Mouse (Mus musculus) gastrocnemius, postnatal 14 days (tissue): ENCODE measurements around the gene Fem1a. TPM values are rescaled to one million over a fixed set of nuclear protein-coding genes. Genes with fewer than 3 reads are reported as not detected.

Experiments used
- DNase-seq: peaks from one replicate; pipeline ENCODE4 v3.0.0; 2021; ENCODE audit warnings: mixed read lengths
- intact Hi-C: fragments of 180-260 bp; cut with DNase I; formaldehyde crosslinking; loops from one replicate; pipeline ENCODE4 v1.15.1; 2025; ENCODE audit warnings: low total_unique reads
- total RNA-seq, 2 experiments: library from RNA; stranded (reverse); gene quantifications; 2 replicates each; pipeline ENCODE4 v1.2.3; 2021

Fem1a gene
- total RNA-seq, 2 experiments from 2014 or later = 101 to 117 TPM

DNA sequence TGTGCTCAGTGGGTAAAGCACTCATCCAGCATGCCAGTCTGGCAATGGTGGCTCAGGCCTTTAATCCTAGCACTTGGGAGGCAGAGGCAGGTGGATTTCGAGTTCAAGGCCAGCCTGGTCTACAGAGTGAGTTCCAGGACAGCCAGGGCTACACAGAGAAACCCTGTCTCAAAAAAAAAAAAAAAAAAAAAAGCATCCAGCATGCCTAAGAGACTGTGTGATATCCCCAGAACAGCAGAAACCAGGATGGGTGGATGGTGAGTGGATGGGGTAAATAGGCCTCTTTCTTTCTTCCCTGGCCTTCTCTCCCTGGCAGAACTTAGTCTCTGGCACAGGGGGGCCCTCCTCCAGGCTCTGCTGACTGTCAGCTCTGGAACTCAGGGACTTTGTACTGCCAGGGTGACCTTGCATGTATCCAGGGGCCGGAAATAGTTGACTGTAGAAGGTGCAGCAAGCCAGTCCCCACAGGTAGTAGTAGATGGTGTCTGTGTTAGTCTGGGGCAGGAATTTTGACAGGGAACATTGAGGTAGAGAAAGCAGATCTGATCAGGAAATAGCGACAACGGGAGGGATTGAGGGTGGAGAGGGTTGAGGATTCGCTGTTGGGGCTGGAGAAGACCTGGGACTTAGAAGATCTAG lies 19.4 kb downstream of the Fem1a start:
- intact Hi-C loops = no loop called here
- peak; percentile 38 for DNase-seq

DNA sequence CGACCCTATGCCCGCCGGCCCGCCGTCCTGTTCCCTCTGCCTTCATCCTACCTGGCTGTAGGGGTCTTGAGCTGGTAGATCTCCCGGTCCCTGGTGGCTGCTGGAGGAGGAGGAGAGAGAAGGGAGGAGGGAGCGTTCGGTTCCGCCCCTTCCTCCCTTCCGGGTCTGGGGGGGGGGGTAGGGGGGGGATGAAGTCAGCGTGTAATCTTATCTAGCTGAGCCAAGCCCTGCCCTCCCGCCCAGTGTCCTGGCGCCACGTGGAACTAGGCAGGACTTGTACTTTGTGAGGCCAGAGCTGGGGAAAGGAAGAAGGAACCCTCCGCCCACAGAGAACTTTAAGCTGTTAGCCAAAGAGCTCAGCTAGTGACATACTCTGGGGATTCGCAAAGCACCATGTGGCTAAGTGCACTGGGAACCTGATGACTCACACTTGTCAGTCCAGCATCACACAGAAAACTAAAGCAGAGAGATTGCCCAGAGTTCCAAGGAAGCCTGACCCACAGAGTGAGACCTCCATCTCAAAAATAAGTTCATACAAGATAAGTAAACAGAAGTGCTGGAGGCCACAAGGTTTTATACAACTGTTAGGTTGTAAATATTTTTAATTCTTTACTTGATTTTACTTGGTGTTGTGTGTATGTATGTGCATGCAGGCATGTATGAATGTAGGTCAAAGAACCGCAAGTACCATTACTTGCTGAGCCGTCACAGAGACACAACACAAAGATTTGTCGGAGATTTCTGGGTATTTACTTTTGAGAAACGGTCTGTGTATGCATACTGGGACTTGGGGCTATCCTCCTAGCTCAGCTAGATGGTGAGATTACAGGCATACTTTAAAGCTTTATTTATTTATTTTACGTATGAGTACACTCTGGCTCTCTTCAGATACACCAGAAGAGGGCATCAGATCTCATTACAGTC lies 20.3 kb downstream of the Fem1a start, which contains the start of gene Ticam1:
TSS of gene Ticam1 (minus strand) at position 144 of the 924 bp plus-strand sequence.
- intact Hi-C loops = no loop called here
- DNase-seq = peak; percentile 91

DNA sequence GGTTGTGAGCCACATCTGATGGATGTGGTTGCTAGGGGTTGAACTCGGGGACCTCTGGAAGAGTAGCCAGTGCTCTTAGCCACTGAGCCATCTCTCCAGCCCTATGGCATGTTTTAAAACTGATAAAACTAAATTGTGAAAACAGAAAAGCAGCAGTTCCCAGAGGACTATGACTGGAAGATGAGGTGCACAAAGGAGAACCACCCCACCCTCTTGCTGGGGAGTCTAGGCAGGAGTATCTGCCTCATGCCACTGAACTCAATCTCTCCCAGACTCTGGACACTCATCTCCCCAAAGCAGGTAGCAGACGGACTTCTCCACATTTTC lies 20.9 kb downstream of the Fem1a start:
- intact Hi-C loops = no loop called here
- no peak for DNase-seq

DNA sequence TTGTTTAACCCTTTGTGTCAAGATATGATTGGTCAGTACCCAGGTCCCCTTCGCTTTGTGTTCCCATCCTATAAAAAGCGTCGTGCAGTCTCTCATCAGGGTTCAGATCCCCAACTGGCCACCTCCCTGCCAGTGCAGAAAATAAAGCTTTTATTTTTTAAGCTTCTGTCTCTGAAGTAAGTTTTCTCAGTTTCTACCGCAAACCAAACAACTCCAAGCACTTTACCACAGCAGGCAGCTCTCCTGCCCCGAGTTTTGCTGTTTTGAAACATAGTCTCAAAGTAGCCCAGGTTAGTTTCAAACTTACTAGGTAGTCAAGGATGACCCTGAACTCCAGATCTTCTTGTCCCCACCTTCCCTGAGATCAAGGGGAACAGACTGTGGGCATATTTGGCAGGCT lies 21.7 kb downstream of the Fem1a start:
- no peak for DNase-seq
- intact Hi-C loops = no loop called here

DNA sequence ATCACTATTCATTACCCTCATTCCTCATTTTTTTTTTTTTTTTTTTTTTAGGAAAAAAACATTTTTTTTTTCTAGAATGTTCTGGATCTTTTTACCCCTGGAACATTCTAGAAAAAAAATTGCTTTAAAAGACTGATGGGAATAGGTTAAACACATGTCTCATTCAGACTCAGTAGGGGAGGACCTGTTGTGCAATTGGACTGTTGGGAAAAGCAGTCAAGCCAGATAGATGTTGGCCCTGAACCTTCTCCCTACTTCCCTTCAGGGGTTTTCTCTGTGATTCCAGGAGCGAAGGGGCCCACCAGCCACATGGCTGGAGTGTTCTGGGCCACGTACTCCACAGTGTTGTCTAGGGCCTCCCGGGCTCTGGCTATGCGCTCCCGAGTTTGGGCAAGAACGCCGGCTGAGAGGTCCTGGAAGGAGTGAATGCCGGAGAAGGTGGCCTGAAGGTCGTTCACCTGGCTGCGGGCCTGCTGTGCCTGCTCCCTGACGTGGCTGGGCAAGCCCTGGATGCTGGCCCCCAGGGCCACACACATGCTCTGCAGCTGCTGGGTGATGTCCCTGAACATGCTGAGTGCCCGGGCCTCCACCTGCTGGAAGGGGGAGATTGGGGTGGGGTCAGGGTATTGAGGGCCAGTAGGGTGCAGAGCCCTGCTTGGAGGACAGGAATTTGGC lies 23.0 kb downstream of the Fem1a start:
- peak; percentile 57 for DNase-seq
- intact Hi-C loops = no loop called here

DNA sequence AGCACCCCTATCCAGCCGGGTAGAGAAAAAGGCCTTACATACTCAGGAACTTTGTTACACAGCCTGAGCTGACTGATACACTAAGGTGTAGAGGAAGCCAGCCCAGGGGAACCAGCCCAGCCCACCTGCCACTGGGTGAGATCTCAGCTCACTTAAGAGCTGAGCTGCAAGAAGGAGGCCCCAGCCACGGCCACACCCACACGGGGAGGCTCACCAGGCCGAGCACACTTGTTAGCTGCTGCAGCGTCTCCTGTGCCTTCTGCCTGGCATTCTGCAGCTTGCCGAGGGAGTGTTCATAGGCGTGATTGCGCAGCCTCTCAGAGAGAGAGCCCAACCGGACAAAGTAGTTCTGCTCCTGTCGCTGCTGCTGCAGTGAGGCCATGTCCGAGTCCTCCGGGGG lies 24.6 kb downstream of the Fem1a start:
- intact Hi-C loops = no loop called here
- no peak for DNase-seq

DNA sequence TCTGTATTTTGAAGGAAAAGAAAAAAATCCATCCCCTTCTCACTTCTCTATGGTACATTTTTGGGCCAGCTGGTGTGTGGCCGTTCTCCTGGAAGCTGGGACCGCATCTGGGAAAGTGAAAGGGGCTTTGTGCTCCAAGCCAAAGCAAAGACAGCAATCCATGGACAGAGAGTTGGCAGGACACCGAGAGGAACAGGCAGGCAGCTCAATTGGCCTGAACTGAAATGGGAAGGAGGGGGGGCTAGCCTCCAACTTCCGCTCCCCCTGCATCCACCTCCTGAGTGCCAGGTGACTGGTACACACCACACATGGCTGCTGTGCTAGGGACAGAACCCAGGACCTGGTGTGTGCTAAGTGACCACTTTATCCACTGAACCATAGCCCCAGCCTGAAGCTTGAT lies 26.2 kb downstream of the Fem1a start:
- intact Hi-C loops = no loop called here
- DNase-seq = no peak

DNA sequence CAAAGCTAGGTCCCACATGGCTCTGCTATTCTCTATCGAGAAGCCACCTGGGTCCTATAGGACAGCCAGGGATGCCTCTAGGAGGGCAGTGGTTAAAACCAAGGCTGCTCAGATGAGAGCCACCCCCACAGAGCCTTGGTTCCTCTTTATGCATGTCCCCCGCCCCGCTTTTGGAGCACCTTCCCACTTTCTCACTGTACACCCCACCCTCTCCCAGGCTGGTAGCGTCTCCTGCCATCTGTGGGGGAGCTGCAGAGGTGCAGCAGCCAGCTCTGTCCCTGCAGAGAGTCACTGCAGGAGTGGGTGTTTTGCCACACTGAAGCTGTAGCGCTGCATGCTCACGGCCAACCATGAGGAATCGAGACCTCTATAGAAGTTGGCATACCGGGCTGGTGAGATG lies 26.7 kb downstream of the Fem1a start:
- intact Hi-C loops = no loop called here
- DNase-seq = no peak

DNA sequence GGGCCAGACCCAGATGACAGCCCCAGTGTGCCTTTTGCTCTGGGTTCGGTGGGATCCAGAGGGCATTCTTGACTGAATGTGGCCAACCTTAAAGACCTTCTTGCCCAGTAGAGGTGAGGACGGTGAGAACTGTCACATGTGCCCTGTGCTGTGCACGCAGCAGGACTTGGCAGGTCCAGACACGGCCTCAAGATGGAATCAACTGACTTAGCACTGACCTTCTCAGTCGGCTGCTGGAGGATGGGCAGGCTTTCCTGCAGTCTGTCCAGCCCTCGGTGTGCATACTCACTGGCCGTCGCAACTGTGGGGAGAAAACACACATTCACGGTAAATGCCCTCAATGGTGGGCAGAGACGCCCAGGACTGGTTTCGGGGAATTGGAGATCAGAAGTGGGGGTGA lies 29.4 kb downstream of the Fem1a start:
- intact Hi-C loops = no loop called here
- no peak for DNase-seq

DNA sequence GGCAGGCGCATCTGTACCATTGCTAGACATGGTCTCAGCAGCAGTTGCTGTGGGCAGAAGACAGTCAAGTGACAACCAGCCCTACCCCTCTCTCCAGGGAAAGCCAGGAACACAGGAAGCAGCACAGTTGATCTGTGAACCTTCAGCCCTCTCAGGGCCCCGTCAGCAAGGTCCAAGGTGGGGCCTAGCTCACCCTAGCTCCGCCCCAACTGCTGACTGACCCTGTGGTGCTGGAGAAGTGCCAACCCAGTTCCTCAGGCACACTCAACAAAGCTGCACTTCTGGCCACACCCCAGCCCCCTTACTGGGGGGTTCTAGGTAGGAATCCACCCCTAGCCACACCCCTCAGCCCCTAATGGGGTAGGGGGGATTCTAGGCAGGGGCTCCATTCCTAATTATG lies 31.2 kb downstream of the Fem1a start:
- intact Hi-C loops = no loop called here
- no peak for DNase-seq

DNA sequence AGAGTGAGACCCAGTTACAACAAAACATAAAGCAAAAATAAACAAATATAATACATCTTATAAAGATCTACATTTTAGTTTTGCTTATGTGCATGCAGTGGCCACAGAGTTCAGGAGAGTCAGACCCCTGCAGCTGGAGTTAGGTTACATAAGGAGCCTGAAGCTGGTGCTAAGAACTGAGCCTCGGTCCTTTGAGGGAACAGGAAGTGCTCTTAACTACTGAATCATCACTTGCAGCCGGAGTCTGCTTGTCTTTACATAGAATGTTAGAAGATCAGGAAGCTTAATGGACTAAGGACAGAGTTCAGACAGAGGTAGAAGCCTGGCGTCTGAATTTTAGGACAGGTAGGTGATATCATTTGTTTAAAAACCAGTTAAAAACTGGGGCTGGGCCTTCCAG lies 32.3 kb downstream of the Fem1a start:
- intact Hi-C loops = no loop called here
- DNase-seq = no peak

DNA sequence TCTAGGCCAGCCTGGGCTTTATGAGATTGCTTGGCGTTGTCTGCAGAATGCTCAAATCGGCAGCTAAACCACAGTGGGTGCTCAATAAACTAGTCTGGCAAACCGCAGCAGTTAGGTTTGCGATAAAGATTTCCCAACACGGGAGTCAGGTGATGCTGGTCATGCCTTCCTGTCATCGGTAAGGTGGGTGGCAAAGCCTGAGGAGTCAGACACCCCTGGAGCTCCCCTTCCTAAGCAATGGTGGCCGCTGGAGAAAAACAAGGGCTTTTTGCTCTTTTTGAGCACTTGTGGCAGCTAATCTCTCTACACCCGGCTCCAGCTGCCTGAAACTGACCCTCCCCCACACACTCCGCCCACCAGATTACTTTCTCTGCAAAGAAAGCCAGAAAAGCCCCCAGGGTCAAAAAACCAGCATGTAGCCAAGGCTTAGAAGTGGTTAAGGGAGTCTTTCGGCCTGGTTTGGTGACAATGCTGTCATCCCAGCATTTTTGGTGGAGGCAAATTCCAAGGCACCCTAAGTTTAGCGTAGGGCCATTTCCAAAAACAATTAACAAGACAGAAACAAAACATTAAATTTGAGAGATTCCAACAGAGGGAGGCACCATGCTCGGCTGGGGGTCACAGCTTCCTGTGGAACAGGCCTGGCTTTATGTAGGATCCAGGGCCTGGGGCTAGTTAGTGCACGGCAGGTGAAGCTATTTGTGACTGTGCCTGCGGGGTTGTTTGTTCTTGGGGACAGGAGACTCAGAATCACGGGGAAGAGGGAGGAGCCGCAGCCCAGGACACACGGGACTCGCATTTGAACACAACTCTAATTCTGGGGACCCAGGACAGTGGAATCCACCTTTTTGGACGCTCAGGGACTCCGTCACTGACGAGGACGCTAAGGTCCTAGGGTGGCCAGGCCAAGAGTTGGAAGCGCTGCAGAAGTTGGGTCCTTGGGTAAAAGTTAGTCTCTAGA lies 33.0 kb downstream of the Fem1a start:
- intact Hi-C loops = no loop called here

DNA sequence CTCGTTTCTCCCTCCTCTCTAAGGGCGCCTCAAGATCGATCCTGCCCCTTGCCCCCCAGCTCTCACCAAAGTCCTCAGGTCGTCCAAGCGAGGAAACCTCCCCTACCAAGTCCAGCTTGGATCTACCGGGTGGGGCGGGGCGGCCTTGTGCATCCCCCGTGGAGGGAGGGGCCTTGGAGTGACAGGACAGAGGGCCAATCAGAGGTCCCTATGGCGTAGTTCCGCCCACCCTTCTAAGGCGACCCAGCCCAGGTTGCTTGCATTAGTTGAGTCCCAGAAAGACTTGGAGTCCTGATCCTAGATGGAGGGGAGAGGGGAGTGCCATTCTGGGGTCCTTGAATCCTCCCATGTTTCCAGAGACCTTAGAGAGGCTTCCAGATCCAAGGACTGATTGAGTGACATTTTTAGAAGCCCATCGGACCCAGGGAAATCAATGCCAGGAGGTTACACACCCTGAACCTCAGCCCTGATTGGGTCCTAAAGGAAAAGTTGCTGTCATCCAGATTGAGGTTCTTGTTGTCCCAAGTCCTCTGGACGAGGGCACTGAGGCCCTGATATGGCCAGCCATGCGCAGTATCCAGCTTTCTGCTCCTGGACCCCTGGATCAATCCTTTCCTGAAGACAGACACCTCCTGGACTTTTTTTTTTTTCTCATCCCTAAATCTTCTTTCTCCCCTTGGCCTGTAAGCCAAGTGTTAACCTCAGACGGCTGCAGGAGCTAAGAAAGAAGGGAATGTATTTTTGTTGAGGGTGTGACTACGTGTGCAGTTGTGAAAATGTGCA lies 34.0 kb downstream of the Fem1a start:
- intact Hi-C loops = no loop called here
- peak; percentile 96 for DNase-seq

More for the DNA sequence above, 33.0 kb downstream of the Fem1a start:
- DNase-seq = peak; percentile 62

DNA sequence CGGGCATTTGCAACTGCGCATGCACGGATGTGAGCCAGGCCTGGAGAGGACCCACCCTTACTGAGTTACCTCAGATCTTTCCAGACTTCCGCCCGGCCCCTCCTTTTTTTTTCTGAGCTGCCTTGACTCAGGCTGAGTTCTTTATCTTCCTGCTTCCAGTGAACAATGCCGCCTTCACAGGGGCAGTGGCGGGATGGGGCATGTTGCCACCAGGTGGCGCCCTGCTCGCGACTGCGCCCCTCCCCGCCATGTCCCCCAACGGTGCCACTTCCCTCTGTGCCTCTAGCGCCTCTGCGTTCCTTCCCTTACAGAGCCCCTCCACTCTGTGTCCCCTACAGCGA lies 34.5 kb downstream of the Fem1a start:
- intact Hi-C loops = no loop called here
- peak; percentile 93 for DNase-seq

DNA sequence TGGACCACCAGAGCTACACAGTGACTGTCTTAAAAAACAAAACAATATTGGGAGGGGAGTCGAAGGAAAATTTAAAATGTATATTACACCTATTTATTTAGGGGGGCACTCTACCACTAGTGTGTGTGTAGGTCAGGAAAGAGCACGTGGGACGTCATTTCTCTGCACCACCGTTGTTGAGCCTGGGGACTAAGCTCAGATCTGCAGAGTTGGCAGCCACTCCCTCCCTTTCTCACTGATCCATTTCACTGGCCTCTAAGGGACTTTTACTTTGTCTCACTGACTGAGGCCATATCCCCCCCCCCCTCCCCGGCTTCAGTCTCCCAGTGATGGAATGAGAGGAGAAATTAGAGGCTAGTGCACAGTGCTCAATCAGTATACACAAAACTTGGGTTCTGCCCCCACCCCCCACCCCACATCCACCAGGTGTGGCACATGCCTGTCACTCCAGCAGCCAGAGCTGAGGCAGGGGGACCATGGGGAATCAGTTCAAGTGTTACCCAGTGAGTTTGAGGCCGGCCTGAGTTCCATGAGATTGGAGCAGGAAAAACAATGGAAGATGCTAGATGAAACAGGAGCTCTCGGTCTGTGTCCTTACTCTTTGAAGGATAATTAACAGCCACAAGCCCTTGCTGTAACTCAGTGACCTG lies 35.3 kb downstream of the Fem1a start:
- intact Hi-C loops = no loop called here
- DNase-seq = no peak

DNA sequence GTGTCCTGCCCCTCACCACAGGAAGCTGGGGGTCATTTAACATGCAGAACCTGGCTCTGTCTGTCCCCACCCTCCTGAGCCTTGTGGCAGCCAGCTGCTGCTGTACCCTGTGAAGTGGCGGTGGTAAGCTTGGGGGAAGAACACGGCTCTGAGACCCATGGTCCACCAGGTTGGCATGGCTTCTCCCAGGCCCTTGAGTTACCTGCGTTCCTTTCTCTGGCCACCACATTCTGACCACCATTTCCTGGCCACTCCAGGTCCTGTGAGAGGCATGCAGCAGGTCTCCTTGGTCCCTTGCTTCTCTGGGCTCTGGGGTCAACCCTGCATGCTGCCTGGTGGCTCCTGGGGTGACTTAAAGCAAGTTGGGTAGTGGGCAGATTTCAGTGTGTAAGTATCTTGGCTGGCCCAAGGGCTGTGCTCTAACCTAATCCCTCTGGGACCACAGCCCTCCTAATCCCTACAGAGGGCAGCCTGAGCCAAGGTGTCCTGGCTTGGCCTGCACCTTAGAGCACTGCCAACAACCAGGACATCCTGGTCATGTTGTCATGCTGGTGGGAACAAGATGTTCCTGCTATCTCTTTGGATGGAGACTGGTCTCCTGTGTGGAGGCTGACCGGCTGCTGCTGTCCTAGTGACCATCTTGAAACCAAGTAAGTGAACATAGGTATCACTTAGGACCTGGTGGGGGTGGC lies 36.1 kb downstream of the Fem1a start, which contains the start of gene Plin3:
TSS of gene Plin3 (minus strand) at position 343 of the 692 bp plus-strand sequence.
- peak; percentile 40 for DNase-seq
- intact Hi-C loops = no loop called here

DNA sequence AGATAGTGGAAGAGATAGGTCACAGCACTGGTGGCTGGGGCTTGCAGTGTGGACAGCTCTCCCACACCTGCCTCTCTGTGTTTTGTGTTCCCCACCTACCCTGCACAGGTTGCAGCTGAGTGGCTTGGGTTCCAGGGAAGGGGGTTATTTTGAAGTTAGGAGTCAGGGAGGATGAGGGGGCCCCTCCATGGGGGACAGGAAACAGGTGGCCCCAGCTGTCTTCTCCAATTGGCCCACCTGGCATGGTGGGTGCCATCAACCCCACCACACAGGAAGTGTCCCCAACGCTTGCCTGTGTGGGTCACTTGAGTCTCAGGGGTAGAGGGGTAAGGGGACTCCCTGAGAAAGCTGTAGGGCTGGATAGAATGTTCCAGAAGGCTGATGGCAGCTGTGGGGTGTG lies 36.7 kb downstream of the Fem1a start:
- intact Hi-C loops = no loop called here
- no peak for DNase-seq

DNA sequence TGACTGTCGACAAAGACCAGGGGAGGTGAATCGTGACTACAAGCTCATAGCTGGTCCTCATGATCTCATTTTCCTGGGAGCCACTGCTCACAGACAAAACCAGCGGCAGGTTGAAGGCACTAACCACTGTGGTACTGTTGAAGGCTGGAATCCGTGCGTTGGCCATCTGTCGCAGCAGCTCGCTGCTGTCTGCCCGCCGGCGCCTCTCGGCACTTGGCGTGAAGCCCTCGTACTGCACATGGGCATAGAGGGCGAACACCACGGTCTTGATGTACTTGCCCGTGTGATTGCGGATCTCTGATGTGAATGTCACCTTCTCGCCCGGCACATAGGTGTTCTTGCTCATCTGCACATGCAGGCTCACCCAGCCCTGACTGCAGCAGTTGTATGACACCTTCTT lies 37.6 kb downstream of the Fem1a start:
- no peak for DNase-seq
- intact Hi-C loops = no loop called here
